Mouse (Mus musculus) left cerebral cortex, adult 11 months (tissue): ENCODE results near the gene Cdr2.
"Not testable (repeated sequence)": the region's sequence is repeated elsewhere in the genome, so short reads cannot be mapped to it uniquely, and the experiment has no call there.

Source experiments
- DNase-seq: peaks from one replicate; pipeline ENCODE4 v3.0.0; 2022; ENCODE audit warnings: low spot score

The Cdr2 gene

DNA sequence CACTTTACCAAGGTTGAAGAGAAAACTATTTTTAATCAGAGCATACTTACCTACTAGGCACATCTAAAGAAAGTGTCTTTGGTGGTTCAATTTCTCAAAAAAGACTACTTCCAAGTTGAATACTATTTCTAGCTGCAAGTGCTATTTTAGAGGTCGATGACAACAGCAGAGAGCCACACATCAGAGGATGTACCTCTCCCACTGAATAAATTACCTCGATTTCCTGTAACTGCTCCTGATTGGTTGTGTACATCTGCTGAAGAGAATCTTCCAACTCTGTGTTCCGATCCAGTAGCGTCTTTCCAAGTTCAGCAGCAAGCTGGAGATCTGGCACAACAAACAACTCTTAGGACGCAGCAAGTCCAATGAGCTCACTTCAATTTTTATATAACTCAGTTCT lies 12.0 kb downstream of the Cdr2 start:
- DNase-seq: no peak

GRCm38 (mm10) chr7:120969221-120969620 lies 12.9 kb downstream of the Cdr2 start:
- DNase-seq: no peak

DNA sequence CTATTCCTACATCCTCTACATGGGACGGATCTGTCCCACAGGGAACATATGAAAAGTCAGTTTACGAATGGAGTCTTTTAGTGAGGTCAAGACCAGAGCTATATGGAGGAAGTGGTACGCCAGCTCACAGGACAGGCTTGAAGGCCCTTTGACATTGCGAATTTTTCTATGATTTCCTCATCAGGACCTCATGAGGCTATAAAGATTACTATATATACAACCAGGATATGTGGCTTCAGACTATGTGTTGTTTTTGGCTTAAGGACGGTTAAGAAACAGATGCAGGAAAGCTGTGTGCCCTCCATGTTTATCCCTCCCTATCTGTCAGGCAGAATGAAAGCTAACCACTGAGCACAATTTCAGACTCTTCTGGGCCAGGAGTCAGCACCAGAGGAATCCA lies 19.0 kb downstream of the Cdr2 start:
- no peak for DNase-seq

- DNase-seq: no peak
Measured at GRCm38 (mm10) chr7:120961893-120962292, 20.2 kb downstream of the Cdr2 start.

DNA sequence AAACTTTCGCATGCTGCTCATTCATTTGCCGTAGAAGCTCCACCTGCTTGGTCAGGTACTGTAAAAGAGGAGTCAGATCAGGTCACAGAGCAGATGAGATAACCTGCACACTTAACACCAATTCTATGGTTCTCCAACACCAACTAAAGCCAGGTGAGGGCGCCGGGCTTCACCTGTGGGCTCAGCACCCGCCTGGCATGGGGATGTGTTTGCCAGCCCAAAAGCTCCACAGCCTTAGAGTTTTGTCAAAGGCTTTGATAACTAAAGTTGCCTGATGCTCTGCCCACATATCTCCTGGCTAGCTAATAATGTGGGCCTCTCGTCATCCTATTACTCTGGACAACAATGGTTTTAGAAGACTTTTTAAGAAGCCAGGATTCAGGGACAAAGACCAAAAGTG lies 21.5 kb downstream of the Cdr2 start:
- DNase-seq: no peak

- DNase-seq: no peak
Measured at GRCm38 (mm10) chr7:120960116-120960515, 22.0 kb downstream of the Cdr2 start.

- DNase-seq: not testable (repeated sequence)
Measured at GRCm38 (mm10) chr7:120953591-120953990, 28.5 kb downstream of the Cdr2 start.

DNA sequence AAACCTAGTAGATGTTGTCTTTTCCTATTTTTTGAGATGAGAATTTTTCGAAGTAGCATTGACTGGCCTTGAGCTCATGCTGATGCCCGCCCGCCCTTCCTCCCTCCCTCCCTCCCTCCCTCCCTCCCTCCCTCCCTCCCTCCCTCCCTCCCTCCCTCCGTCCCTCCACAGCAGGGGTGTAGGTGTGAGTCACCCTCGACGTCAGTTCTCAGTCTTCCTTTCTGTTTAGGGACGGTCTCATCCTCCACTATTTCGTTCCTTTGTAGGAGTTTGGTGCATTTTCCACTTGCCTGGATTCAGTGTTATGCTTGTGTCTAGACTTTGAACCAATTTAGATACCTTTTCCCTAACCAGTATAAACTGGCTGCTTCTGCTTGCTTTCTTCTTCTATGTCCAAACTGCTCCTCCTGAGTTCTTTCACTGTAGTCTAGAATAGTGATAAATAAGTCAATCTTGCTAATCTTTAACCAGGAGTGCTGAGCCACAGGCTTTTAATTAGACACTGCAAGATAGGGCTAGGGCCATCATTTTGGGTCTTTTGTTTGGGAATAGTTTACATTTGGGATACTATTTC lies 38.1 kb downstream of the Cdr2 start:
- no peak for DNase-seq

- DNase-seq: no peak
Measured at GRCm38 (mm10) chr7:120942506-120942905, 39.6 kb downstream of the Cdr2 start.

GRCm38 (mm10) chr7:120941214-120941613 lies 40.9 kb downstream of the Cdr2 start:
- DNase-seq: no peak

DNA sequence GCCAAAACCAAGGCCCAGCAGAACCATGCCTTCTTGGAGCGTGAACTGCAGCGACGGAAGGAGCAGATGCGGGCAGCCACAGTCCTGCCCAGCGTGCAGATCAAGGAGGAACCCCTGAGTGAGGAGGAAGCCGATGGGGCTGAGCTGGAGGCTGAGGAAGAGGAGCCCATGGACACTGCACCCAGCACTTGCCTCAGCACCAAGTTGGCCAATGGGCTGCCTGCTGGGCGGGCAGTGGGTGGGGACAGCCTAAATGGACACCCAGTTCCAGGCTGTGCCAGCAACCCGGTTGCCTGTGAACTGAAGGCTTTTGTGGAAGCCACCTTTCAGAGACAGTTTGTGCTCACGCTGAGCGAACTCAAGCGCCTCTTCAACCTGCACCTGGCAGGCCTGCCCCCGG lies 41.8 kb downstream of the Cdr2 start:
- DNase-seq: peak; percentile 38

DNA sequence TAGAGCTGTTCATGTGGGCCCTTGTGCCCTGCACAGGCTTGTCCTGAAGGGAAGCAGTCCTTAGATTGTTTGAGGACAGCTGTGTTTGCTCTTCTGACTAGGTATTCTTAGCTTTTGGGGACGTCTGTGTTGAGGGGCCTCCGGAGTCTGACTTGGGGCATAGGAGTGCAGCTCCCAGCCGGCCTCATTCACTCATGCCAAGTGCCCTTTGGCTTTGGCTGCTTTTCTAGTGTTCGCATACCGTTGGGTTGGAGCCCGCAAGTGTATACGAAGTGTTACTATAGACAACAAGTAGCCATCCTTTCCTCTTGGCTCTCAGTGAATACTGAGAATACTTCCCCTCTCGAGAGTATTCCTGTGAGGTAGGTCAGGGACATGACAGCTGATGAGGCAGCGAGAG lies 43.9 kb downstream of the Cdr2 start:
- no peak for DNase-seq

DNA sequence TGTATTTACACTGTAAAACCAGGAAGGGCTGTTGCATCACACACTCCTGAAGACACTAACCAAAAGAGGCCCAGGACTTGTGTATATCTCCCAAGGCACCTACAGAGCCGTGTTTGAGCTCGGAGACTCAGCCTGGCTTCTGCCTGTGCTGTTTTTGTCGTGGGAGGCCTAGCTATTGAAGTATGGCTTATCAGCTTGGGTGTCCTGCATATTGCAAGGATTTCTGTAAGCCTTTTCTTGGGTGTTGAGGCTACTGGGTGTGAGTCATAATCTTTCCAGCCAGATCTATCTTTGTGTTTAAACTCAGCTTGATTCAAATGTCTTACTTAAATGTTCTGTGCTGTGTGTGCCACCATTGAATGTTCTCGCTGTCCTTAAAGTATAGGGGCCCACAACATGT lies 45.6 kb downstream of the Cdr2 start:
- DNase-seq: no peak

DNA sequence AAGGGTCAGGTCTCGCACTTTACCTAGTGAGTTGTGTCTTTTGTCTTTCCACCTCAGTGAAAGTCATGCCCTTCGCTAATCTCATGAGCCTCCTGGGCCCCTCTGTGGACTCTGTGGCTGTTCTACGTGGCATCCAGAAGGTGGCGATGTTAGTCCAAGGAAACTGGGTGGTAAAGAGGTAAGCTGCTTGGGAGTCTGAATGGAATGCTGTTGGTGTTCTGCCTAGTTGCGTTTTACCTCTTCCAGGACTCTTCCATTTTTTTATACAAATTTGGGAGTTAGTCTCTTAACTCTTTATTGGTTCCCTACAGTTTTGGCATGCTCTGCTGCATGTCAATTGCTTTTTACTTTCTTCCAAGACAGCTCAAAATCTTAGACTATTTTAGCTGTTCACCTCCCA lies 47.4 kb downstream of the Cdr2 start:
- DNase-seq: peak; percentile 28

- DNase-seq: no peak
Measured at GRCm38 (mm10) chr7:120933680-120934195, 48.4 kb downstream of the Cdr2 start.

DNA sequence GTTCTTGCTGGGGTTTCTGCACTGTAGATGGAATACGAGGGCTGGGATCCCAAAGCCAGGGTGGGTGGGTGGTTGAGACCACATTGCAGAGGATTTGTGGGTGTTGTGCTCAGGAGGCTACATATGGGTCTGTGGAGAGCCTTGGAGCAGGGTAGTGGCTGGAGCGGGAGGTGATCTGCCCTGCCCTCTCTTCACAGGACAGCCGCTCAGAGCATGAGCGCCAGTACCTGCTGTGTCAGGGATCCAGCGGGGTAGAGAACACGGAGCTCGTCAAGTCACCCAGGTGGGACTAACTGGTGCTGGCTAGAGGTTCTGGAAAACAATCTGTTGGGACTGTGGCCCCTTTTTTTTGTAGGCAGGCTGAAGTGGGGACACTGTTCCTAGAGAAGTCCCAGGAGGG lies 49.0 kb downstream of the Cdr2 start:
- no peak for DNase-seq

GRCm38 (mm10) chr7:120918526-120918962 lies 63.6 kb downstream of the Cdr2 start:
- peak; percentile 61 for DNase-seq

GRCm38 (mm10) chr7:120917592-120918461 lies 64.3 kb downstream of the Cdr2 start, which contains the start of gene Polr3e:
Gene Polr3e (plus strand): TSS chr7:120917744.
- peak; percentile 99 for DNase-seq

DNA sequence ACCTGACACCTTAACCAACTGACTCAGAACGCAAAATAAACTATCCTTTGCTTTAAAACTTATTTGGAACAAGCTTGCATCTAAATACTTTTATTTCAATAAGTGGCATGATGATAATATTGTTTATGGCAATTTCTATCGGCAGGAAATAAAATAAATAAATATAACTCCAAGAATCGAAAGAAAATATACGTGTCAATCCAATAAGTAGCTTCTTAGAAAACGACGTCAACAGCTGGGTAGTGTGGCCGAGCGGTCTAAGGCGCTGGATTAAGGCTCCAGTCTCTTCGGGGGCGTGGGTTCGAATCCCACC lies 64.9 kb downstream of the Cdr2 start:
- no peak for DNase-seq

- no peak for DNase-seq
Measured at GRCm38 (mm10) chr7:120916262-120916875, 65.7 kb downstream of the Cdr2 start.

DNA sequence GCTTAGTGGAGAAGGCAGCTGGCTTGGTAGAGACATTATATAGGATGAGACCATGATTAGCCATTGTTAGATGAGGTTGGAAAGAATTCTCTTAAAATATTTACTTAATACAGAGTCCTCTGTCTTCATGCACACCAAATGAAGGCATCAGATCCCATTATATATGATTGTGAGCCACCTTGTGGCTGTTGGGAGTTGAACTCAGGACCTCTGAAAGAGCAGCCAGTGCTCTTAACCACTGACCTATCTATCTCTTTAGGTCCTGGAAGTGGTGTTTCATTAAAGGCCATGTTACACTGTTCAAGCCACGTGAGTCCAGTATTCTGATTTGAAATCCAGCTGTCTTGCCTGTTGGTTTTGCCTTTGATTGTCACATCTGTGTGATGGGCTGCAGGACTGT lies 68.8 kb downstream of the Cdr2 start:
- no peak for DNase-seq

- not testable (repeated sequence) for DNase-seq
Measured at GRCm38 (mm10) chr7:120911268-120911667, 70.8 kb downstream of the Cdr2 start.

DNA sequence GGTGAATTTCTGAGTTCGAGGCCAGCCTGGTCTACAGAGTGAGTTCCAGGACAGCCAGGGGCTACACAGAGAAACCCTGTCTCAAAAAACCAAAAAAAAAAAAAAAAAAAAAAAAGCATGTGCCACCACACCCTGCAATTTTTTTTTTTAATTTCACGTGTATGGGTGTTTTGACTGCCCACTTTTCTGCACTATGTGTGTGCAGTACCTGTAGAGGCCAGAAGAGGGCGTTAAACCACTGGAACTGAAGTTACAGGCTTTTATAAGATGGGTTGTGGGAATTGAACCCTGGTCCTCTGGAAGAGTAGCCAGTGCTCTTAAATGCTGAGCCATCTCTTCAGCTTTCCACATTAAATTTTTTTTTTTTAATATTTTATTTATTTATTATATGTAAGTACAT lies 71.9 kb downstream of the Cdr2 start:
- not testable (repeated sequence) for DNase-seq
